Mouse (Mus musculus): ENCODE measurements around the gene Zbtb43.
A peak's percentile ranks its signal among the peaks of the same experiment; 100 is the strongest.

Zbtb43 gene

GRCm38 (mm10) chr2:33468466-33469097, at the start of gene Zbtb43:
Gene Zbtb43 (minus strand): TSS chr2:33468559.
- peak; percentile 97 for DNase-seq (ENCODE audit: low read depth, low spot score)

GRCm38 (mm10) chr2:33515856-33516255, 47.5 kb upstream of the Zbtb43 start:
- no peak for DNase-seq (ENCODE audit: low read depth, low spot score)

DNA sequence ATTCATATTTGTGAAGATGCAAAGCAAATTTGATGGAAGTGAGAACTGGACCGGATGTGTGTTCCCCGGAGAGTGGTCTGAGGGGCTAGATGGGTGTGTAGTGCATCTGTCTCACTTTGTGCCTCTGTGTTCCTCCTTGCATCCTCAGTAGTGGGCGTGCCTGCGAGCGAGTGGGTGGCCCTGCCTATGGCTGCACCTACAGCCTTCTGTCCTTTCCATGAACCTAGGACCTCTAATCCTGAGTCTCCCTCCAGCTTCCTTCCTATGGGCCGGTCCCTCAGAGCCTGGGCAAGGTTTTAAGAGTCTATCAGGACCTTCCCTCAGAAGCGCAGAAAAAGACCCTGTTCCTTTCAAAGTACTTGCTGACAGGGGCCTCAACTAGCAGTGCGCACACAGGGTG, 47.1 kb upstream of the Zbtb43 start:
- no peak for DNase-seq (ENCODE audit: low read depth, low spot score)

GRCm38 (mm10) chr2:33510791-33511190, 42.4 kb upstream of the Zbtb43 start:
- DNase-seq (ENCODE audit: low read depth, low spot score) = no peak

DNA sequence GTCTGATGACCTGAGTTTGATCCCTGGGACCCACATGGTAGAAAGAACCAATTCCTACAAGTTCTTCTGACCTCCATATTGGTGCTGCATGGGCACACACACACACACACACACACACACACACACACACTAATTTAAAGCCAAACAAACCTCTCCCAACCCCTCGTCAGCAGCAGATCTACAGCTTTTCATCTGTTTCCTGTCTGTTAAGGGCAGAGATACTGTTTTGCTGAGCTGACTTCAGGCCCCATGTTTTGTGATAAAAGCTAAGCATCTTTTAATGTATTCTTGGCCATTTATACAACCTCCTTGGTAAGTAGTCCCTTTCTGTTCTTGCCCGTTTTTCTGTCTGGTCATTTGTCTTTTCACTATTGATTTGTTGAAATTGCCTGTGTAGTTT, 34.2 kb upstream of the Zbtb43 start:
- no peak for DNase-seq (ENCODE audit: low read depth, low spot score)

GRCm38 (mm10) chr2:33498280-33498679, 29.9 kb upstream of the Zbtb43 start:
- DNase-seq (ENCODE audit: low read depth, low spot score) = no peak

- no peak for DNase-seq (ENCODE audit: low read depth, low spot score)
Observed at GRCm38 (mm10) chr2:33495654-33496053, 27.3 kb upstream of the Zbtb43 start.

GRCm38 (mm10) chr2:33492041-33492440, 23.7 kb upstream of the Zbtb43 start:
- no peak for DNase-seq (ENCODE audit: low read depth, low spot score)

- peak; percentile 42 for DNase-seq (ENCODE audit: low read depth, low spot score)
Observed at GRCm38 (mm10) chr2:33489565-33489964, 21.2 kb upstream of the Zbtb43 start.

DNA sequence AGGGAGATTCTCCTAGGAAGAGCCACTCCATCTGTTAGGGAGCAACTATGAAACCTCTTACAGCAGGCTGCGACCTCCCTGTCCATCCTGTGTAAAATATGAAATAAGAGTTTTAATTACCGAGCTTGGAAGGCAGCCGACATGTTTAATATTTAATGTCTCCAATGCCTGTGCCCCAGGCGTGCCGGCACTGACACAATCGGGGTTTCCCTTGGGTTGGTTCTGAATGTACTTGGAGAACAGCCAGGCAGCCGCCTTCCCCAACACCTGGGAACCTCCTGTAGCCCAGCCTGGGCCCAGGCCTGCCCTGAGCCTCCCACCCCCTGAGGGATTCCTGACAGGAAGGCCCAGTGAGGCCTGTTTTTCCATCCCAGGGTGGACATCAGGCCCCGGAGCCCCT, 19.0 kb upstream of the Zbtb43 start:
- DNase-seq (ENCODE audit: low read depth, low spot score) = no peak

- DNase-seq (ENCODE audit: low read depth, low spot score) = peak; percentile 74
Observed at GRCm38 (mm10) chr2:33486866-33487265, 18.5 kb upstream of the Zbtb43 start.

DNA sequence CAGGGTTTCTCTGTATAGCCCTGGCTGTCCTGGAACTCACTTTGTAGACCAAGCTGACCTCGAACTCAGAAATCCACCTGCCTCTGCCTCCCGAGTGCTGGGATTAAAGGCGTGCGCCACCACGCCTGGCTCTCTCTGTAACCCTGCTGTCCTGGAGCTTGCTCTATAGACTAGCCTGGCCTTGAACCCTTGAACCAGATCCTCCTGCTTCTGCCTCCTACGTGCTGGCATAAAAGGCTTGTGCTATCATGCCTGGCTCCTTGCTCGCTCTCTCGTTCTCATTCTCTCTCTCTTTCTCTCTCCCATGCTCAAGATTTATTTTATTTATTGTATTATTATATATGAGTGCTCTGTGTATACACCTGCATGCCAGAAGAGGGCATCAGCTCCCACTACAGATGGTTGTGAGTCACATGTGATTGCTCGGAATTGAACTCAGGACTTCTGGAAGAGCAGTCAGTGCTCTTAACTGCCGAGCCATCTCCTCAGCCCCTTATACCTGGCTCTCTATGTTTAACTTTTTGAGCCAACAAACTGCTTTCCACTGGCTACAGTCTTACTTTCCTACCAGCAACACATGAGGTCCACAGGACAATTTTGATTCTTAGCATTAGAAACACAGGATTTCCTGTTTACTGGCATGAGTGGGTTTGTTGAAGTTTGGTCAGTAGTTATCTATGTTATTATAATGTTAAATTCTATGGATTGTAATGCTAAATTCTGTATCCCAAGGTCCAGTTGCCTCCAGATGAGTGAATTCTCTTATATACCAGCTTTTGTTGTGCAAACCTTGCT, 9.8 kb upstream of the Zbtb43 start:
- DNase-seq (ENCODE audit: low read depth, low spot score) = no peak

DNA sequence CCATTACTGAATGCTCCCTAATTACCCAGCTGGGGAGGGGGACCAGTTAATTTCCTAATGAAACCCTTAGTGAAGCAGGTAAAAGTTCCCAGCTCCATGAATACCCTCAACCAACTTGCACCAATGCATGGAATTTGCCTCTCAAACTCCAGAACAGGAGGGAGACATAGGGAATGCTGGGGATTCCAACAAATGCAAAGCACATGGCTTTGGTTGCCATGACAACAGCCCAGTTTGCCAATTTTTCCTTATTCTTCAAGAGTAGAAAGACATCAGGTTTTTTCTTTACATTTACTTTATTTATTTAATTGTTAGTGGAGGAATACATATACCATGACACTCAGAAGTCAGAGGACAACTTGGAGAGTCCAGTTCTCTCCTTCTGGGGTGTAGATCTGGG, 7.6 kb upstream of the Zbtb43 start:
- peak; percentile 41 for DNase-seq (ENCODE audit: low read depth, low spot score)

- DNase-seq (ENCODE audit: low read depth, low spot score) = no peak
Observed at GRCm38 (mm10) chr2:33467546-33468465, 553 bp downstream of the Zbtb43 start.

GRCm38 (mm10) chr2:33465966-33466365, 2.4 kb downstream of the Zbtb43 start:
- DNase-seq (ENCODE audit: low read depth, low spot score) = no peak

GRCm38 (mm10) chr2:33465215-33465614, 3.1 kb downstream of the Zbtb43 start:
- DNase-seq (ENCODE audit: low read depth, low spot score) = no peak

DNA sequence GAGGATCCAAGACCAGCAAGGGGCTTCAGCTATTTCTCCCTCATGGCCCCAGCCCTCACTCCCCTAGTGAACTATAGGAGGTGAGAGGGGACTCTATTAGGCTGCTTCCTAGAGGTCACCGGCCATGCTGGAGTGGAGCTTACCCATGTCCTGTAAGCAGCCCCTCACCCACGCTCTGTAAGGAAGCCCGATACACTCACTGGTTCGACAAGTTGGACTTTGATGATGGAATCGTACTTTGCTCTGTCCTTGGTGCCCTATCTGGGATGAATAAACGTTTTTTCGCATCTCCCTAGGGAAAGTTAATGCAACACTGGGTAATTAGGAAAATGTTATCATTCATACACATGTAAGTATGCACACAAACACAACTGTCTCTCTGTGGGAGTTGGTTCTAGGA, 6.3 kb downstream of the Zbtb43 start:
- no peak for DNase-seq (ENCODE audit: low read depth, low spot score)

DNA sequence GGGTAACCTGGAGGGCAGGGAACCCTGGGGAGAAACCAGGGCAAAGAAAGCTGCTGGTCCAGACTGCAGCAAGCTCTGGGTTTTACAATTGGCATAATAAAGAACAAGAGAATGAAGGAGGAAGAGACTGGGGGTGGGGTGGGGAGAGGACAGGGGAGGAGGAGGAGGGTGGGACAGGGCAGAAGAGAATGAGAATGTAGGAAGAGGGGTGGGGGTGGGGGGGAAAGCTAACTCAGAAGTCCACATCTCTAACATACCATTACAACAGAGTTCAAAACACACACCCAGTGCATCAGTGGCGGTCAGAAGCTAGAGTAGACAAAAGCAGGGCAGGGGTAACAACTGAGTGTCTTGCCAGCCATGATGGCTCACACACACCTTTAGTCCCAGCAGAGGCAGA, 7.3 kb downstream of the Zbtb43 start:
- no peak for DNase-seq (ENCODE audit: low read depth, low spot score)

DNA sequence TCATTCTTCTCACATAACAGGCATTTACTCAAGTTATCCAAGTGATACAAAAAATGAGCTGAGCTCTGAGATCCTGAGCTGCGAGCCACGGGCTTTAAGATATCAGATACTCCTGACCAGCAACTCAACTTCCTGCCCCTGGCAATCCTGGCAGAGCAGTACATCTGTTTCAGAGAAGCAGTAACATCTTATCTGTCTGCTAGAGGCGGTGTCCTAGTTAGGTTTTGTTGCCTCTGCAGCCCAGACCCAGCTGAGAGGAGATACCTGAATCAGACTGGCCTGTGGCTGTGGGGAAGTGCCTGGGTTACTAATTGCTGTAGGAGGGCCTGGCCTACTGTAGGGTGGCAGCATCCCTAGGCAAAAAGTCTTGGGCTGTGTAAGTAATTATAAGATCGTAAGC, 8.7 kb downstream of the Zbtb43 start:
- DNase-seq (ENCODE audit: low read depth, low spot score) = no peak

GRCm38 (mm10) chr2:33456696-33457095, 11.7 kb downstream of the Zbtb43 start:
- no peak for DNase-seq (ENCODE audit: low read depth, low spot score)

DNA sequence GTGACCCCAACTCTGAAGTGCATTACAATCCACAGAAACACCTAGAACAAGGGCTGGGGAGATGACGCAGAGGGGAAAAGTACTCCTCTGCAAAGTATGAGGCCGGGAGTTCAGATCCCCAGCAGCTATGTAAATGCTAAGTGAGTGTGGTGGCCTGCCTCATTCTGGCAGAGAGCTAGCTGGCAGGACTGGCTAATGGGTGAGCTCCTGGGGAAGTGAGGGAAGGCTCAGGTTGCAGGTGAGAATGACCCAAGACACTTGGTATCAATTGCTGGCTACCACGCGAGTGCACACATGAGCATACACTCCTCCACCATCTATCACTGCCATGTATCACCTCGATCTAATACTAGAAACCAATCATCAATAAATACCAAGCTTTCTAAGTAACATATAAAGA, 12.1 kb downstream of the Zbtb43 start:
- no peak for DNase-seq (ENCODE audit: low read depth, low spot score)

DNA sequence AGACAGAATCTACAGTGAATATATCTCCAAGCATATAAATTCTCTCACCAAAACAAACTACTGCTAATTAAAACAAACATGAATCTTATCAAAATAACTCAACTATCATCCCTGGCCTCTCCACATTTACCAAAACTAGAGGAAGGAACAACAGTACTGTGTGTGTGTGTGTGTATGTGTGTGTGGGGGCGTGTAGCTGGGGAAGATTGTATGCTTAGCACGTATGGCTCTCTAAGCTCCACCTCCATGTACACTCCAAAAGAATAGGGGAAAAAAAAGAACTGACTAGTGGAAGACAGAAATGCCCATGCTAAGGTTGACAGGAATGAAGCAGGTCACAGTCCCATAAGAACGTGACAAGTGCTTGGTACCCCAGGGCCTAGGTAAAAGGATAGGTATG, 13.0 kb downstream of the Zbtb43 start:
- no peak for DNase-seq (ENCODE audit: low read depth, low spot score)
